Mouse (Mus musculus): ENCODE results near the gene Zkscan5.
"Not testable (repeated sequence)": the region's sequence is repeated elsewhere in the genome, so short reads cannot be mapped to it uniquely, and the experiment has no call there.

The Zkscan5 gene

GRCm38 (mm10) chr5:145214679-145215078 lies 10.3 kb downstream of the Zkscan5 start:
- DNase-seq: no peak

DNA sequence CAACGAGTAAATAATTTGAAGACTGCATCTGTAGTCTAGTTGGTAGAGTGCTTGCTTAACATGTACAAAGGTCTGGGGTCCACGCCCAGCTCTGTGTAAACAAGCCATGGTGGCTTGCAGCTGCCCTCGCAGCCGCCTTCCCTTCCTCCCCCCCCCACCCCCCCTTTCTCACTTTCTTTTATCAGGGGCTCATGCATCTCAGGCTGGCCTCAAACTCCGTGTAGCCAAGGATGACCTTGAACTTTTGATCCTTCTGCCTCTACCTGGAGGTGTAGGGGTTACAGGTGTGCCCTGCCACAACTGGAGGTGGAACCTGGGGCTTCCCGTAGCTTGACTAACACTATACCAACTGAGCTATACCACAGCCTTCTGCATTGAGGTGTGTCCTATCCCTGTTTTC lies 13.4 kb downstream of the Zkscan5 start:
- DNase-seq: no peak

GRCm38 (mm10) chr5:145218206-145218605 lies 13.8 kb downstream of the Zkscan5 start:
- DNase-seq: no peak

DNA sequence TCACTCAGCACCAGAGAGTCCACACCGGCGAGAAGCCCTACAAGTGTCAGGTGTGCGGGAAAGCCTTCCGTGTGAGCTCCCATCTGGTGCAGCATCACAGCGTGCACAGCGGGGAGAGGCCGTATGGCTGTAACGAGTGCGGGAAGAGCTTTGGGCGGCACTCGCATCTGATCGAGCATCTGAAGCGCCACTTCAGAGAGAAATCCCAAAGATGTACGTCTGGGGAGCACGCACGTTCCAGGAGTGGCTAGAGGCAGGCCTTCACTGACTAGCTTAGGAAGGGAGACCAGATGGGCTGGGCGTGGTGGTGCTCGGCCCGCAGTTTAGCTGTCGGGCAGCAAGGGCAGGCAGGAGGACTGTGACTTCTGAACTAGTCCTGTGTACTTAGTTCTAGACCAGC lies 14.3 kb downstream of the Zkscan5 start:
- no peak for DNase-seq

- no peak for DNase-seq
Measured at GRCm38 (mm10) chr5:145219981-145220380, 15.6 kb downstream of the Zkscan5 start.

- DNase-seq: no peak
Measured at GRCm38 (mm10) chr5:145222840-145223239, 18.5 kb downstream of the Zkscan5 start.

DNA sequence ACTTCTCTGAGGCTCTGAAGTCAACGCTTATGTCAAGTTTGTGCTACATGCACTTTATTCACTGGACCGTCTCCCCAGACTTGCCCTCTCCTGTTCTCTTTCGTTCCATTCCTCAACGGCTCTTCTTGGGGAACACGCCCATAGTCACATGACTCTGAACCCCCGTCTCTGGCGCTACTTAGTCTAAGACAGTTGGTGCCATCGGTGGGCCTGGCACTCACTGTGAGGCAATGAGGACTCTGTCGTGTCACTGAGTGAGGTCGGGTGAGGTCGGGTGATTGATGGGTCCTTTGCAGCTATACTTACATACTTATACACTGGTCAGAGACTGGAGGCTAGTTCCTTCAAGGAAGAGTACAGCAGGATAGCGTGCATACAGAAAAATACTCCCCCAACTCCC lies 19.0 kb downstream of the Zkscan5 start:
- DNase-seq: no peak

DNA sequence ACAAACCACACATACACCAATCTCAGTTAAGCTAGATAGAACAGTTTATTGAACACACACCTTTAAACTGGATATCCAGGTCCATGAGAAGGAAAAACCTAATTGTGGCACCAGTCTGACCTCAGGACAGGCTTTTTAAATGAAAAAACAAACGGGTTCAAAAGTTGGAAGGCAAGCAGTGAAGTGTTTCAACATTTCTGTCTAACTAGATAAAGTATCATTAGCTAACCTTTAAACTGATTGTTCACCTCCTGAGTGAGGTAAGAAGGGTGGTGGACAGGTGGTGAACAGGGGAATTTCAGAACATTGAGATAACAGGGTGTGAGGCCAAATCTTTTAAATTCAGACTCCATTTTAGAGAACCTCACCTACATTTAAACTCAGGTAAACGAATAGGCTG lies 22.1 kb downstream of the Zkscan5 start:
- no peak for DNase-seq

DNA sequence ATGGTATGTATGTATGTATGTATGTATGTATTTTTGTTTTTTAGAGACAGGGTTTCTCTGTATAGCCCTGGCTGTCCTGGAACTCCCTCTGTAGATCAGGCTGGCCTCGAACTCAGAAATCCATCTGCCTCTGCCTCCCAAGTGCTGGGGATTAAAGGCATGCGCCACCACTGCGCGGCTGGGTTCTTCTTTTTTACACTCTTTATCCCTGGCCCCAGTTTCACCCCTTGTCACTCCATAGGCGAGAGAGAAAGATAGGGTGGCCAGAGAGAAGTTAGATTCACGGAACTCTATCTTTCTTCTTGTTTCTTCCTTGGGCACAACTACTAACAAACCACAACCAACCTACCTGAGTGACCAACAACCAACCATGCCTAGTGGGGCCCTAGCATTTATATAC lies 24.9 kb downstream of the Zkscan5 start:
- DNase-seq: not testable (repeated sequence)

DNA sequence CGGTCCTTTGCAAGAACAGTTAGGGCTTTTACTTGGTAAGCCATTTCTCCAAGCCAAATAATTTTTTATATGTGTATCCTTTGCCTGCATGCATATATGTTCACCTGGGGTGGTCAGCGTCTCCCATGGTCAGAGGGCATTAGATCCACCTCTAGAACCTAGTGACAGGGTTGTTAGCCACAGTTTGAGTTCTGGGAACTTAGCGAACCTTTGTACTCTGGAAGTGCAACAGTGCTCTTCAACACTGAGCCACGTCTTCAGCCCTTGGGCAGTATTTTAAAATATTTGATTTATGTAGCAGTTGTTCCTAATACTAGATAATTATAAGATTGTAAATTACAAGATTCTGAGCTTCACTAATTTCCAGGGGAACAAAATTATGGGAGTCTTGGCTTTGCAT lies 26.3 kb downstream of the Zkscan5 start:
- no peak for DNase-seq

DNA sequence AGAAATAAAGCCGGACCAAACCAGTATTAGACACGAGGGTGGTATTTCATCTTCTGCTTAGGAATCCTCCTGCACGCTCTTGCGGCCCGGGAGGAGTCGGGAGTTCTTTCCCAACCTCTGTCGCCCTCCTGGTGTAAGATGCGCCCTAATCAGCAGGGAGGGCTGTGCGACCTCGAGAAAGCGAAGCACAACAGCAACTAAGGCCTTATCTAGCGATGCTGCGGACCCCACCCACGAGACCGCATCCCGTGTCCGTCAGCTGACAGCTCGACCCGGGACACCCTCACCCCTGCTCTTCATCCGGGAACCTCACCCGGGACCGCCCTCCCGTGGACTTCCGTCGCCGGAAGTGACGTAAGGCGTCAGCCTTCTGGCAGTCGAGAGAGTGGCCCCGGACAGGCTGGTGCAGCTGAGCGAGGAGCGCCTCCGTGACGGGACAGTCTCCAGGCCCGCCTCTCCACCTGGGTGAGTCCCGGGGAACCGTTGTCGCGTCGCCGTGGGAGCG lies 27.1 kb downstream of the Zkscan5 start, which contains the start of gene Zfp655:
Gene Zfp655 (plus strand): TSS at position 349 of the 505 bp plus-strand sequence.
- peak; percentile 95 to 97 for DNase-seq

- no peak for DNase-seq
Measured at GRCm38 (mm10) chr5:145231893-145232411, 27.6 kb downstream of the Zkscan5 start.

- DNase-seq: peak; percentile 21 to 27
Measured at GRCm38 (mm10) chr5:145234636-145235035, 30.3 kb downstream of the Zkscan5 start.

GRCm38 (mm10) chr5:145249520-145249919 lies 45.2 kb downstream of the Zkscan5 start:
- no peak for DNase-seq
